13 mouse cellular contexts compared by ENCODE assay signal in genomic region chr19:4156073-4156579, GRCm38 (mm10). TPM values are rescaled to one million over a fixed set of nuclear protein-coding genes. Genes with fewer than 3 reads are reported as not detected.
DNase-seq lines count a peak whose midpoint lies in the region; ATAC-seq and TF ChIP-seq lines count a peak whose summit lies in the region.
"Had no signal": no experiment of that assay in that cellular context is flagged by ENCODE, and none has a peak within 500 bp of the region (broad histone marks: within the 10 kb centered on the region; RNA-seq: fewer than 3 reads in every experiment).

No protein-coding gene starts in this region.

- no peak overlapping the region for H3K9ac ChIP-seq in forebrain, embryonic 12.5 days
- H3K9ac ChIP-seq in forebrain, postnatal 0 days = no peak overlapping the region
- 0 out of 2 replicates have a peak overlapping the region, but pooled peaks have one; percentile 13 for H3K9ac ChIP-seq in kidney, postnatal 0 days (ENCODE audit: low read depth, low read length)
- H3K9ac ChIP-seq: embryonic facial prominence, embryonic 13.5 days had no signal

- peak overlapping the region; percentile 1; the same call in 1 of the 2 replicates for H3K27ac ChIP-seq in forebrain, embryonic 12.5 days
- no peak overlapping the region for H3K27ac ChIP-seq in forebrain, postnatal 0 days (ENCODE audit: low read depth, low read length)
- H3K27ac ChIP-seq in kidney, postnatal 0 days = 0 out of 2 replicates have a peak overlapping the region, but pooled peaks have one; percentile 25
- H3K27ac ChIP-seq in embryonic facial prominence, embryonic 10.5 days (replicated peaks) = peak overlapping the region; percentile 55; the same call in 1 of the 2 replicates
- H3K27ac ChIP-seq: embryonic facial prominence, embryonic 13.5 days had no signal

- no peaks in the 10 kb centered on the region for H3K9me3 ChIP-seq in forebrain, embryonic 12.5 days
- H3K9me3 ChIP-seq in forebrain, postnatal 0 days (ENCODE audit: low read length) = no peaks in the 10 kb centered on the region
- H3K9me3 ChIP-seq in kidney, postnatal 0 days (replicated peaks; ENCODE audit: low read length) = no peaks in the 10 kb centered on the region
- no peaks in the 10 kb centered on the region for H3K9me3 ChIP-seq in embryonic facial prominence, embryonic 10.5 days
- H3K9me3 ChIP-seq: embryonic facial prominence, embryonic 13.5 days had no signal

- WGBS in forebrain, embryonic 12.5 days = 72% methylated on average over 20 of the region's 20 CpGs
- WGBS in forebrain, postnatal 0 days = 67% methylated on average over 20 of the region's 20 CpGs
- WGBS in kidney, postnatal 0 days = 57% methylated on average over 20 of the region's 20 CpGs
- 74% methylated on average over 20 of the region's 20 CpGs for WGBS in embryonic facial prominence, embryonic 10.5 days

- no peak for TF ChIP-seq CTCF in forebrain, postnatal 0 days (IDR thresholded peaks at IDR 0.05; ENCODE audit: low read depth)
- TF ChIP-seq CTCF in kidney, postnatal 0 days (IDR thresholded peaks at IDR 0.05; ENCODE audit: low read depth) = no peak

- peaks cover 5% of the 10 kb centered on the region; the same call in 1 of the 2 replicates for H3K4me1 ChIP-seq in forebrain, embryonic 12.5 days
- H3K4me1 ChIP-seq in forebrain, postnatal 0 days (ENCODE audit: insufficient read depth) = no peaks in the 10 kb centered on the region
- no peaks in the 10 kb centered on the region for H3K4me1 ChIP-seq in kidney, postnatal 0 days (replicated peaks; ENCODE audit: insufficient read depth, low read length)
- H3K4me1 ChIP-seq in embryonic facial prominence, embryonic 10.5 days = 0 out of 2 replicates have a peak, but pooled peaks cover 17% of the 10 kb centered on the region
- H3K4me1 ChIP-seq: embryonic facial prominence, embryonic 13.5 days had no signal

- no peaks in the 10 kb centered on the region for H3K27me3 ChIP-seq in forebrain, embryonic 12.5 days
- no peaks in the 10 kb centered on the region for H3K27me3 ChIP-seq in forebrain, postnatal 0 days (ENCODE audit: insufficient read depth, low read length)
- no peaks in the 10 kb centered on the region for H3K27me3 ChIP-seq in kidney, postnatal 0 days (ENCODE audit: insufficient read depth, low read length)
- H3K27me3 ChIP-seq in embryonic facial prominence, embryonic 10.5 days (replicated peaks; ENCODE audit: low read depth, poor library complexity, severe bottlenecking) = no peaks in the 10 kb centered on the region
- H3K27me3 ChIP-seq: embryonic facial prominence, embryonic 13.5 days had no signal

- no peak overlapping the region for H3K4me2 ChIP-seq in forebrain, embryonic 12.5 days
- H3K4me2 ChIP-seq in forebrain, postnatal 0 days (ENCODE audit: low read depth) = no peak overlapping the region
- no peak overlapping the region for H3K4me2 ChIP-seq in kidney, postnatal 0 days (ENCODE audit: low read length)
- H3K4me2 ChIP-seq: embryonic facial prominence, embryonic 13.5 days had no signal

- H3K36me3 ChIP-seq in forebrain, embryonic 12.5 days (replicated peaks) = peaks cover 71% of the 10 kb centered on the region
- peaks cover 54% of the 10 kb centered on the region for H3K36me3 ChIP-seq in forebrain, postnatal 0 days (ENCODE audit: insufficient read depth)
- peaks cover 49% of the 10 kb centered on the region for H3K36me3 ChIP-seq in kidney, postnatal 0 days (ENCODE audit: insufficient read depth, low read length)
- H3K36me3 ChIP-seq in embryonic facial prominence, embryonic 10.5 days (replicated peaks) = peaks cover 90% of the 10 kb centered on the region

- no peak overlapping the region for H3K4me3 ChIP-seq in forebrain, embryonic 12.5 days (replicated peaks)
- H3K4me3 ChIP-seq in forebrain, postnatal 0 days (ENCODE audit: low read depth, low read length) = no peak overlapping the region
- H3K4me3 ChIP-seq in kidney, postnatal 0 days (replicated peaks; ENCODE audit: low read depth, low read length) = no peak overlapping the region
- no peak overlapping the region for H3K4me3 ChIP-seq in embryonic facial prominence, embryonic 10.5 days
- H3K4me3 ChIP-seq: embryonic facial prominence, embryonic 13.5 days had no signal

- no peak for ATAC-seq in forebrain, embryonic 12.5 days (ENCODE audit: low FRiP score)
- no peak for ATAC-seq in forebrain, postnatal 0 days
- no peak; the same call in 1 of the 2 replicates for ATAC-seq in kidney, postnatal 0 days (replicated peaks; ENCODE audit: low FRiP score, low read depth)
- ATAC-seq: lung, postnatal 0 days had no signal

- no peak for DNase-seq in forebrain, postnatal 0 days
- DNase-seq in kidney, postnatal 0 days (ENCODE audit: low spot score) = no peak
- DNase-seq in kidney, postnatal 10 days = no peak
- peak; percentile 32 for DNase-seq in CD4-positive helper T cell, adult 2 months (ENCODE audit: low read depth, low spot score)
- DNase-seq in embryonic facial prominence, embryonic 10.5 days (ENCODE audit: low spot score) = no peak
- no peak for DNase-seq in left cerebral cortex, adult 11 months (ENCODE audit: low spot score)
- no peak for DNase-seq in adrenal gland, postnatal 36 days
- DNase-seq: heart, postnatal 36 days; right cerebral cortex, postnatal 4 days had no signal

RNA-seq across cellular contexts. Expression of gene Ptprcap, which starts 2.7 kb away (rescaled TPM):
- polyA plus RNA-seq in forebrain, embryonic 12.5 days (2016; fragmentation: Nextera tagmentation; extraction: Ambion mirVana) = 0.51 and 0.74 TPM in 2 replicates
- total RNA-seq in forebrain, postnatal 0 days (2014; rRNA removed) = 0.77 and 1.2 TPM in 2 replicates
- polyA plus RNA-seq in forebrain, postnatal 0 days (2015; fragmentation: Nextera tagmentation; extraction: Ambion mirVana) = 0.48 and 0.59 TPM in 2 replicates
- 0.82 and 0.91 TPM in 2 replicates for polyA plus RNA-seq in kidney, postnatal 0 days (2015; fragmentation: Nextera tagmentation; extraction: Ambion mirVana)
- 0.58 TPM in 1 of 2 replicates, not detected in the other for polyA plus RNA-seq in embryonic facial prominence, embryonic 10.5 days (2016; fragmentation: Nextera tagmentation; extraction: Ambion mirVana)
- total RNA-seq in adrenal gland, postnatal 36 days (2021) = 1 to 10 TPM; 1.4 to 3.1 TPM

RNA-seq across cellular contexts. Expression of gene Rps6kb2, which starts 7.0 kb away (rescaled TPM):
- polyA plus RNA-seq in forebrain, embryonic 12.5 days (2016; fragmentation: Nextera tagmentation; extraction: Ambion mirVana) = 59.5 and 62.5 TPM in 2 replicates
- total RNA-seq in forebrain, postnatal 0 days (2014; rRNA removed) = 23.5 and 33.5 TPM in 2 replicates
- 51.9 and 55.5 TPM in 2 replicates for polyA plus RNA-seq in forebrain, postnatal 0 days (2015; fragmentation: Nextera tagmentation; extraction: Ambion mirVana)
- 42.4 and 49.0 TPM in 2 replicates for polyA plus RNA-seq in kidney, postnatal 0 days (2015; fragmentation: Nextera tagmentation; extraction: Ambion mirVana)
- 66.1 and 68.5 TPM in 2 replicates for polyA plus RNA-seq in embryonic facial prominence, embryonic 10.5 days (2016; fragmentation: Nextera tagmentation; extraction: Ambion mirVana)
- total RNA-seq in adrenal gland, postnatal 36 days (2021) = 10 to 100 TPM; 27.6 to 37.5 TPM

RNA-seq across cellular contexts. Expression of gene Coro1b, which starts 7.7 kb away (rescaled TPM):
- 125 and 135 TPM in 2 replicates for polyA plus RNA-seq in forebrain, embryonic 12.5 days (2016; fragmentation: Nextera tagmentation; extraction: Ambion mirVana)
- 128 and 182 TPM in 2 replicates for total RNA-seq in forebrain, postnatal 0 days (2014; rRNA removed)
- 106 and 112 TPM in 2 replicates for polyA plus RNA-seq in forebrain, postnatal 0 days (2015; fragmentation: Nextera tagmentation; extraction: Ambion mirVana)
- polyA plus RNA-seq in kidney, postnatal 0 days (2015; fragmentation: Nextera tagmentation; extraction: Ambion mirVana) = 161 and 164 TPM in 2 replicates
- 130 and 134 TPM in 2 replicates for polyA plus RNA-seq in embryonic facial prominence, embryonic 10.5 days (2016; fragmentation: Nextera tagmentation; extraction: Ambion mirVana)
- 100 to 1,000 TPM; 171 to 195 TPM for total RNA-seq in adrenal gland, postnatal 36 days (2021)

RNA-seq across cellular contexts. Expression of gene Cabp4, which starts 12.3 kb away (rescaled TPM):
- polyA plus RNA-seq in forebrain, embryonic 12.5 days (2016; fragmentation: Nextera tagmentation; extraction: Ambion mirVana) = 0.09 TPM in 2 replicates
- not detected in 2 replicates for total RNA-seq in forebrain, postnatal 0 days (2014; rRNA removed)
- 0.06 and 0.08 TPM in 2 replicates for polyA plus RNA-seq in forebrain, postnatal 0 days (2015; fragmentation: Nextera tagmentation; extraction: Ambion mirVana)
- polyA plus RNA-seq in kidney, postnatal 0 days (2015; fragmentation: Nextera tagmentation; extraction: Ambion mirVana) = 0.08 and 0.13 TPM in 2 replicates
- 0.14 TPM in 1 of 2 replicates, not detected in the other for polyA plus RNA-seq in embryonic facial prominence, embryonic 10.5 days (2016; fragmentation: Nextera tagmentation; extraction: Ambion mirVana)
- under 1 TPM; 0.30 to 0.40 TPM for total RNA-seq in adrenal gland, postnatal 36 days (2021)
- total RNA-seq: left cerebral cortex, postnatal 25 days had no signal
- polyA plus RNA-seq: embryonic facial prominence, embryonic 13.5 days had no signal

RNA-seq across cellular contexts. Expression of gene Gpr152, which starts 16.5 kb away (rescaled TPM):
- polyA plus RNA-seq in forebrain, embryonic 12.5 days (2016; fragmentation: Nextera tagmentation; extraction: Ambion mirVana) = not detected in 2 replicates
- total RNA-seq in forebrain, postnatal 0 days (2014; rRNA removed) = 0.19 and 0.23 TPM in 2 replicates
- not detected in 2 replicates for polyA plus RNA-seq in forebrain, postnatal 0 days (2015; fragmentation: Nextera tagmentation; extraction: Ambion mirVana)
- 0.03 TPM in 1 of 2 replicates, not detected in the other for polyA plus RNA-seq in kidney, postnatal 0 days (2015; fragmentation: Nextera tagmentation; extraction: Ambion mirVana)
- not detected in 2 replicates for polyA plus RNA-seq in embryonic facial prominence, embryonic 10.5 days (2016; fragmentation: Nextera tagmentation; extraction: Ambion mirVana)
- under 1 TPM in 1 of 2 experiments, not detected in 1; 0.10 TPM for total RNA-seq in adrenal gland, postnatal 36 days (2021)
- total RNA-seq: heart, postnatal 36 days; left cerebral cortex, postnatal 25 days had no signal
- polyA plus RNA-seq: embryonic facial prominence, embryonic 13.5 days; lung, postnatal 0 days had no signal
